Comparison of ENCODE assay signal across 8 mouse cellular contexts in the genomic region with DNA sequence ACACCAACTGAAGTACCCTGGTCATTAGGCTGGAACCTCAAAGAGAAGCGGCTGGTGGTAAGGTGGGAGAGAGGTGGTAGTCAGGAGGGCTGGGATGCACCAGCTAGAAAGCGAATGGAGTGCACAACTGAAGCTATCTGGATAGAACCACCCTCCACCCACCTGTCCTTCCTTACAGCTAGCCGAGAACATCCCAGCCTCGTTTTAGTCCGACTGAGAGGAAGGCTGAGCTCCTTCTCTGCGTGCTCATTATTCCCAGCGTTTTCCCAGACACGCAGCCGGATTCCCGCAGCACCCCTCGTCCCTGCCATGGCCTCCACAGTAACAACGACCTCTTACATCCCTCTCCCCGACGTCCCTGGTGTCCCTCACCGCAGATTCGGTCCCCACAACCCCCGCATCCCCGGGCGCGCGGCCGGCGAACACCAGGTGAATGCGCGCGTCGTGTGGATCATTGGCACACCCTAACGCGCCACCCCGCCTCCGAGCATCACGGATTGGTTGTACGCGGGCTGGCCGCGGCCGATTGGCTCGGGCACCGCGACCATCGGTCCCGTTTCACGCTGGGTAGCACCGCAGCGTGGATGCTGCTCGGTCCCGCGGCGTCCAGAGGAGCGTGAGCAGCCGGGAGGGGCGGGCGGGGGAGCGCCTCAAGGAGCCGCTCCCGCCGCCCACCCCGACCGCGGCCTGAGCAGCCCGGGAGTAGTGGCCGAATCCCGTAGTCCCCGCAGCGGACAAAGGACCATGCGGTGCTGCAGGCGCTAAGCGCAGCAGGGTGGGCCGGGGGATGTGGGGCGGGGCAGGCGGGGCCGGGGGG. TPM values are rescaled to one million over a fixed set of nuclear protein-coding genes. Genes with fewer than 3 reads are reported as not detected.
DNase-seq lines count a peak whose midpoint lies in the region; ATAC-seq and TF ChIP-seq lines count a peak whose summit lies in the region.

A gene (plus strand): TSS at position 679 of the 817 bp plus-strand sequence.

- peak within 1 kb of the TSS; percentile 93 for H3K9ac ChIP-seq in embryonic facial prominence, embryonic 12.5 days
- peak within 1 kb of the TSS; percentile 87 for H3K9ac ChIP-seq in kidney, embryonic 14.5 days (ENCODE audit: low read depth, low read length)
- peak within 1 kb of the TSS; percentile 91 for H3K9ac ChIP-seq in limb, embryonic 13.5 days
- peak within 1 kb of the TSS; percentile 99 for H3K9ac ChIP-seq in midbrain, embryonic 13.5 days (replicated peaks)
- H3K9ac ChIP-seq in stomach, embryonic 14.5 days (replicated peaks; ENCODE audit: low read depth, low read length), result peak within 1 kb of the TSS; percentile 80

- peak within 1 kb of the TSS; percentile 89 for H3K4me2 ChIP-seq in embryonic facial prominence, embryonic 12.5 days (replicated peaks)
- H3K4me2 ChIP-seq in kidney, embryonic 14.5 days (replicated peaks; ENCODE audit: low read depth, low read length), result peak within 1 kb of the TSS; percentile 96
- H3K4me2 ChIP-seq in limb, embryonic 13.5 days (replicated peaks), result peak within 1 kb of the TSS; percentile 93
- H3K4me2 ChIP-seq in midbrain, embryonic 13.5 days (replicated peaks), result peak within 1 kb of the TSS; percentile 74
- peak within 1 kb of the TSS; percentile 98 for H3K4me2 ChIP-seq in stomach, embryonic 14.5 days (replicated peaks; ENCODE audit: low read depth, low read length)

- peak within 1 kb of the TSS; percentile 29 for H3K4me3 ChIP-seq in C2C12 (ENCODE audit: insufficient read depth, poor library complexity, severe bottlenecking)
- H3K4me3 ChIP-seq in embryonic facial prominence, embryonic 12.5 days, result peak within 1 kb of the TSS; percentile 79
- peak within 1 kb of the TSS; percentile 72 for H3K4me3 ChIP-seq in heart, embryonic 10.5 days
- peak within 1 kb of the TSS; percentile 75 for H3K4me3 ChIP-seq in kidney, embryonic 14.5 days (ENCODE audit: low read length)
- H3K4me3 ChIP-seq in limb, embryonic 13.5 days, result peak within 1 kb of the TSS; percentile 77
- H3K4me3 ChIP-seq in midbrain, embryonic 13.5 days (replicated peaks), result peak within 1 kb of the TSS; percentile 92
- peak within 1 kb of the TSS; percentile 73 for H3K4me3 ChIP-seq in stomach, embryonic 14.5 days (ENCODE audit: low read depth, low read length)

- peak; percentile 78 for DNase-seq in adrenal gland, postnatal 10 days
- no peak for DNase-seq in heart, embryonic 10.5 days (ENCODE audit: low spot score)

- peak within 1 kb of the TSS; percentile 63 for H3K27ac ChIP-seq in embryonic facial prominence, embryonic 12.5 days
- H3K27ac ChIP-seq in heart, embryonic 10.5 days, result peak within 1 kb of the TSS; percentile 85
- no peak within 1 kb of the TSS; the same call in 1 of the 2 replicates for H3K27ac ChIP-seq in kidney, embryonic 14.5 days (ENCODE audit: low read depth, low read length)
- peak within 1 kb of the TSS; percentile 22; the same call in 1 of the 2 replicates for H3K27ac ChIP-seq in limb, embryonic 13.5 days
- H3K27ac ChIP-seq in midbrain, embryonic 13.5 days, result peak within 1 kb of the TSS; percentile 95
- 0 out of 2 replicates have a peak within 1 kb of the TSS, but pooled peaks have one; percentile 27 for H3K27ac ChIP-seq in stomach, embryonic 14.5 days (ENCODE audit: low read length)

- no peaks in the 10 kb centered on the region for H3K79me2 ChIP-seq in C2C12 (ENCODE audit: control insufficient read depth, insufficient read depth)

- under 1% methylated on average over 72 of the region's 72 CpGs for WGBS in embryonic facial prominence, embryonic 12.5 days
- 1% methylated on average over 71 of the region's 72 CpGs for WGBS in heart, embryonic 10.5 days
- WGBS in kidney, embryonic 14.5 days, result 1% methylated on average over 65 of the region's 72 CpGs
- under 1% methylated on average over 66 of the region's 72 CpGs for WGBS in limb, embryonic 13.5 days
- WGBS in midbrain, embryonic 13.5 days, result under 1% methylated on average over 72 of the region's 72 CpGs
- 1% methylated on average over 68 of the region's 72 CpGs for WGBS in stomach, embryonic 14.5 days

- peak within 1 kb of the TSS; percentile 71 for H3ac ChIP-seq in C2C12 (ENCODE audit: control insufficient read depth, insufficient read length, low read depth)

- H3K79me3 ChIP-seq in C2C12 (ENCODE audit: low read depth), result no peaks in the 10 kb centered on the region

- no peaks in the 10 kb centered on the region for H3K27me3 ChIP-seq in C2C12 (ENCODE audit: control insufficient read depth, insufficient read depth, insufficient read length)
- no peaks in the 10 kb centered on the region for H3K27me3 ChIP-seq in embryonic facial prominence, embryonic 12.5 days
- H3K27me3 ChIP-seq in heart, embryonic 10.5 days (ENCODE audit: insufficient read depth, poor library complexity, severe bottlenecking), result peaks cover 79% of the 10 kb centered on the region
- no peaks in the 10 kb centered on the region for H3K27me3 ChIP-seq in kidney, embryonic 14.5 days (ENCODE audit: control insufficient read depth, insufficient read depth, low read length)
- no peaks in the 10 kb centered on the region for H3K27me3 ChIP-seq in limb, embryonic 13.5 days
- H3K27me3 ChIP-seq in midbrain, embryonic 13.5 days, result no peaks in the 10 kb centered on the region
- no peaks in the 10 kb centered on the region for H3K27me3 ChIP-seq in stomach, embryonic 14.5 days (ENCODE audit: control insufficient read depth, insufficient read depth, low read length)

- H3K36me3 ChIP-seq in C2C12 (ENCODE audit: control insufficient read depth, insufficient read depth), result no peaks in the 10 kb centered on the region
- peaks cover 18% of the 10 kb centered on the region for H3K36me3 ChIP-seq in embryonic facial prominence, embryonic 12.5 days
- H3K36me3 ChIP-seq in heart, embryonic 10.5 days, result no peaks in the 10 kb centered on the region
- H3K36me3 ChIP-seq in kidney, embryonic 14.5 days (ENCODE audit: control insufficient read depth, insufficient read depth, low read length), result peaks cover 14% of the 10 kb centered on the region
- peaks cover 24% of the 10 kb centered on the region for H3K36me3 ChIP-seq in limb, embryonic 13.5 days
- H3K36me3 ChIP-seq in midbrain, embryonic 13.5 days, result peaks cover 29% of the 10 kb centered on the region
- peaks cover 13% of the 10 kb centered on the region for H3K36me3 ChIP-seq in stomach, embryonic 14.5 days (ENCODE audit: control insufficient read depth, insufficient read depth, low read length)

- no peak for TF ChIP-seq CTCF in C2C12 (IDR thresholded peaks at IDR 0.05; ENCODE audit: control insufficient read depth, insufficient read depth, insufficient read length)

- no peaks in the 10 kb centered on the region for H3K9me3 ChIP-seq in embryonic facial prominence, embryonic 12.5 days
- H3K9me3 ChIP-seq in heart, embryonic 10.5 days, result no peaks in the 10 kb centered on the region
- no peaks in the 10 kb centered on the region for H3K9me3 ChIP-seq in kidney, embryonic 14.5 days (ENCODE audit: control insufficient read depth, low read length)
- H3K9me3 ChIP-seq in limb, embryonic 13.5 days, result peaks cover 4% of the 10 kb centered on the region; the same call in 1 of the 2 replicates
- H3K9me3 ChIP-seq in midbrain, embryonic 13.5 days, result no peaks in the 10 kb centered on the region
- no peaks in the 10 kb centered on the region for H3K9me3 ChIP-seq in stomach, embryonic 14.5 days (ENCODE audit: control insufficient read depth, low read depth, low read length)

- peak; percentile 90 for ATAC-seq in embryonic facial prominence, embryonic 12.5 days (ENCODE audit: insufficient number of reproducible peaks, insufficient read depth, low FRiP score, low TSS enrichment)
- peak; percentile 97 for ATAC-seq in kidney, embryonic 14.5 days (ENCODE audit: low FRiP score, low TSS enrichment)
- ATAC-seq in limb, embryonic 13.5 days (ENCODE audit: low FRiP score, low read depth), result peak; percentile 97
- peak; percentile 99 for ATAC-seq in midbrain, embryonic 13.5 days
- peak; percentile 92 for ATAC-seq in stomach, embryonic 14.5 days (ENCODE audit: insufficient number of reproducible peaks, insufficient read depth, low FRiP score, low read depth)

- H3K4me1 ChIP-seq in embryonic facial prominence, embryonic 12.5 days, result peaks cover 12% of the 10 kb centered on the region
- peaks cover 16% of the 10 kb centered on the region for H3K4me1 ChIP-seq in heart, embryonic 10.5 days
- H3K4me1 ChIP-seq in kidney, embryonic 14.5 days (ENCODE audit: control insufficient read depth, insufficient read depth, low read length), result peaks cover 11% of the 10 kb centered on the region; the same call in 1 of the 2 replicates
- H3K4me1 ChIP-seq in limb, embryonic 13.5 days, result peaks cover 20% of the 10 kb centered on the region
- H3K4me1 ChIP-seq in midbrain, embryonic 13.5 days (replicated peaks), result peaks cover 29% of the 10 kb centered on the region
- peaks cover 10% of the 10 kb centered on the region; the same call in 1 of the 2 replicates for H3K4me1 ChIP-seq in stomach, embryonic 14.5 days (ENCODE audit: control insufficient read depth, insufficient read depth, low read length)

TF ChIP-seq in C2C12, 6 proteins besides CTCF, POLR2A, EP300 and RAD21:
- TF ChIP-seq MYOG (IDR thresholded peaks at IDR 0.05; ENCODE audit: control insufficient read depth, extremely low read depth, insufficient read length) (no peak), MAX (IDR thresholded peaks at IDR 0.05) (peak; percentile 55)

RNA-seq across cellular contexts. Expression of the gene that starts here (rescaled TPM):
- polyA plus RNA-seq in C2C12 (2012; fragmentation: generic; extraction: Trizol), result 4.0 TPM
- total RNA-seq in adrenal gland, postnatal 10 days (2021), result 1 to 10 TPM; 2.0 to 5.1 TPM
- 35.2 and 39.2 TPM in 2 replicates for polyA plus RNA-seq in embryonic facial prominence, embryonic 12.5 days (2016; fragmentation: Nextera tagmentation; extraction: Ambion mirVana)
- 2.6 and 12.7 TPM in 2 replicates for polyA plus RNA-seq in heart, embryonic 10.5 days (2016; fragmentation: Nextera tagmentation; extraction: Ambion mirVana)
- 13.7 and 14.4 TPM in 2 replicates for polyA plus RNA-seq in kidney, embryonic 14.5 days (2014; fragmentation: Nextera tagmentation; extraction: Ambion mirVana)
- 21.5 and 26.9 TPM in 2 replicates for polyA plus RNA-seq in limb, embryonic 13.5 days (2015; fragmentation: Nextera tagmentation; extraction: Ambion mirVana)
- 44.1 and 48.3 TPM in 2 replicates for polyA plus RNA-seq in midbrain, embryonic 13.5 days (2015; fragmentation: Nextera tagmentation; extraction: Ambion mirVana)
- 8.6 and 10.3 TPM in 2 replicates for polyA plus RNA-seq in stomach, embryonic 14.5 days (2014; fragmentation: Nextera tagmentation; extraction: Ambion mirVana)

Comparison
In these comparisons a context has a peak if more than half of its experiments do, and no peak if none do; other contexts are left out.
1. H3K4me3 ChIP-seq: peak in every context shown above with its lines; median percentile 92 in midbrain, embryonic 13.5 days; 79 in embryonic facial prominence, embryonic 12.5 days; 77 in limb, embryonic 13.5 days; 75 in kidney, embryonic 14.5 days; 73 in stomach, embryonic 14.5 days; 72 in heart, embryonic 10.5 days; 29 in C2C12.